Mouse (Mus musculus): Measurements from ENCODE around the gene Erich6b. TPM values are rescaled to one million over a fixed set of nuclear protein-coding genes. Genes with fewer than 3 reads are reported as not detected.

The Erich6b gene
- polyA plus RNA-seq (2021; fragmentation: Nextera tagmentation): not detected in 2 replicates
- long read RNA-seq, experiment 1: 0 reads
- long read RNA-seq, experiment 2: 0 reads

GRCm38 (mm10) chr14:75642080-75642479 is at the start of gene Erich6b:
TSS of gene Erich6b (plus strand) at chr14:75642259.

DNA sequence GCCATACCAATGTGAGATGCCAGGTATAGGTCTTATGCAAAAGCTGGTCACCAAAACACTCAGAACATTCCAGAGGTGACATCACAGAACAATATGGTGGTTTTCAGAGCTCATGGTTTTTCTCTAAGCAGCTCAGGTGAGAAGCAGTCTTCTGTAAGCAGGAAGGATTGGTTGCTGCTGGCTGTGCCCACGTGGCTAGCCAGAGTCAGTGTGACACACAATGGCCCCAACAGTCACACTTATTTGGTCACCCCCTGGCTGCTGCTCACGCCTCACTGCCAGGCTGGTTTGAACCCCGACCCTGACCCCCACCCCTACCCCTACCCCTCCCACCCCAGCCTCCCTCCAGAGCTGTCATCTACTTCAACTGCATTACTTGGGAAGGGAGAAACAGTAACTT is 49.1 kb upstream of the Erich6b start, which contains the start of gene Spert:
Gene Spert (minus strand): TSS at position 139 of the 400 bp plus-strand sequence.

Other genes with a start within 250 kb of the Erich6b start
- 1.5 TPM in 2 replicates for gene Siah3, start 186.3 kb upstream of the Erich6b start, polyA plus RNA-seq (2021; fragmentation: Nextera tagmentation)
- gene Spert, start 49.1 kb upstream of the Erich6b start, polyA plus RNA-seq (2021; fragmentation: Nextera tagmentation): not detected in 2 replicates
- gene Cog3, start 112.3 kb downstream of the Erich6b start, polyA plus RNA-seq (2021; fragmentation: Nextera tagmentation): 7.9 and 8.2 TPM in 2 replicates
- 2.8 and 4.0 TPM in 2 replicates for gene Slc25a30, start 144.8 kb downstream of the Erich6b start, polyA plus RNA-seq (2021; fragmentation: Nextera tagmentation)
- gene Tpt1, start 202.8 kb downstream of the Erich6b start, polyA plus RNA-seq (2021; fragmentation: Nextera tagmentation): 1,484 and 1,817 TPM in 2 replicates